Mouse (Mus musculus): ENCODE measurements around the gene Hopx.
"Not testable (repeated sequence)": the region's sequence is repeated elsewhere in the genome, so short reads cannot be mapped to it uniquely, and the experiment has no call there.

Hopx gene

GRCm38 (mm10) chr5:77100691-77101090, 14.2 kb downstream of the Hopx start:
- no peak for DNase-seq (ENCODE audit: low read depth, low spot score)

GRCm38 (mm10) chr5:77099997-77100380, 14.9 kb downstream of the Hopx start:
- no peak for DNase-seq (ENCODE audit: low read depth, low spot score)

- peak; percentile 14 for DNase-seq (ENCODE audit: low read depth, low spot score)
Observed at GRCm38 (mm10) chr5:77099317-77099996, 15.5 kb downstream of the Hopx start.

- no peak for DNase-seq (ENCODE audit: low read depth, low spot score)
Observed at GRCm38 (mm10) chr5:77098874-77099273, 16.0 kb downstream of the Hopx start.

GRCm38 (mm10) chr5:77097686-77098085, 17.2 kb downstream of the Hopx start:
- DNase-seq (ENCODE audit: low read depth, low spot score): no peak

GRCm38 (mm10) chr5:77096194-77096593, 18.7 kb downstream of the Hopx start:
- not testable (repeated sequence) for DNase-seq (ENCODE audit: low read depth, low spot score)

GRCm38 (mm10) chr5:77094510-77095491, 20.1 kb downstream of the Hopx start:
- DNase-seq (ENCODE audit: low read depth, low spot score): no peak

- DNase-seq (ENCODE audit: low read depth, low spot score): no peak
Observed at GRCm38 (mm10) chr5:77093961-77094360, 21.0 kb downstream of the Hopx start.

GRCm38 (mm10) chr5:77092531-77092930, 22.4 kb downstream of the Hopx start:
- DNase-seq (ENCODE audit: low read depth, low spot score): no peak

- no peak for DNase-seq (ENCODE audit: low read depth, low spot score)
Observed at GRCm38 (mm10) chr5:77091923-77092322, 23.0 kb downstream of the Hopx start.

GRCm38 (mm10) chr5:77090521-77091096, 24.3 kb downstream of the Hopx start:
- DNase-seq (ENCODE audit: low read depth, low spot score): no peak

GRCm38 (mm10) chr5:77089901-77090300, 25.0 kb downstream of the Hopx start:
- no peak for DNase-seq (ENCODE audit: low read depth, low spot score)

GRCm38 (mm10) chr5:77089294-77089693, 25.6 kb downstream of the Hopx start:
- DNase-seq (ENCODE audit: low read depth, low spot score): peak; percentile 42

- no peak for DNase-seq (ENCODE audit: low read depth, low spot score)
Observed at GRCm38 (mm10) chr5:77087122-77087521, 27.8 kb downstream of the Hopx start.

- DNase-seq (ENCODE audit: low read depth, low spot score): no peak
Observed at GRCm38 (mm10) chr5:77086541-77086940, 28.4 kb downstream of the Hopx start.

- no peak for DNase-seq (ENCODE audit: low read depth, low spot score)
Observed at GRCm38 (mm10) chr5:77085753-77086450, 29.0 kb downstream of the Hopx start.

- no peak for DNase-seq (ENCODE audit: low read depth, low spot score)
Observed at GRCm38 (mm10) chr5:77084418-77084817, 30.5 kb downstream of the Hopx start.

GRCm38 (mm10) chr5:77082735-77083134, 32.2 kb downstream of the Hopx start:
- no peak for DNase-seq (ENCODE audit: low read depth, low spot score)

GRCm38 (mm10) chr5:77080761-77081160, 34.2 kb downstream of the Hopx start:
- DNase-seq (ENCODE audit: low read depth, low spot score): no peak

GRCm38 (mm10) chr5:77075951-77076350, 39.0 kb downstream of the Hopx start:
- no peak for DNase-seq (ENCODE audit: low read depth, low spot score)

- DNase-seq (ENCODE audit: low read depth, low spot score): no peak
Observed at GRCm38 (mm10) chr5:77074914-77075313, 40.0 kb downstream of the Hopx start.

GRCm38 (mm10) chr5:77073794-77074193, 41.1 kb downstream of the Hopx start:
- DNase-seq (ENCODE audit: low read depth, low spot score): no peak

Data from A20 (cell line).